Mouse (Mus musculus): ENCODE results near the gene Mybpc1. TPM values are rescaled to one million over a fixed set of nuclear protein-coding genes. Genes with fewer than 3 reads are reported as not detected.

Mybpc1 gene
- polyA plus RNA-seq (2012; rRNA removed), result 0.23 and 0.26 TPM in 2 replicates

GRCm38 (mm10) chr10:88604943-88605342, at the start of gene Mybpc1:
Mybpc1 (minus strand) TSS chr10:88605152.
- 42% methylated on average over 16 of the region's 16 CpGs for WGBS
- Histone ChIP-seq H3K36me3 (ENCODE audit: control insufficient read depth, insufficient read depth, low read length) (no peaks in the 10 kb centered on the region), H3K27ac (ENCODE audit: control insufficient read depth, insufficient read depth, low read length) (no peak within 1 kb of the TSS), H3K4me3 (ENCODE audit: control insufficient read depth, insufficient read depth, low read length) (no peak within 1 kb of the TSS), H3K4me1 (replicated peaks; ENCODE audit: control insufficient read depth, insufficient read depth, low read length) (no peaks in the 10 kb centered on the region), H3K27me3 (ENCODE audit: control insufficient read depth, insufficient read depth, low read length) (no peaks in the 10 kb centered on the region)
- DNase-seq, result no peak
- no peak for TF ChIP-seq CTCF (IDR thresholded peaks at IDR 0.05; ENCODE audit: borderline replicate concordance, control insufficient read depth, extremely low read depth, insufficient read depth, low read length, poor library complexity)
- no peak for TF ChIP-seq POLR2A (IDR thresholded peaks at IDR 0.05; ENCODE audit: control insufficient read depth, extremely low read depth, insufficient read depth, low read length, poor library complexity)

GRCm38 (mm10) chr10:88645448-88645847, 40.5 kb upstream of the Mybpc1 start:
- Histone ChIP-seq H3K27me3 (ENCODE audit: control insufficient read depth, insufficient read depth, low read length) (no peaks in the 10 kb centered on the region), H3K27ac (ENCODE audit: control insufficient read depth, insufficient read depth, low read length) (no peak overlapping the region), H3K4me1 (replicated peaks; ENCODE audit: control insufficient read depth, insufficient read depth, low read length) (no peaks in the 10 kb centered on the region), H3K4me3 (ENCODE audit: control insufficient read depth, insufficient read depth, low read length) (no peak overlapping the region), H3K36me3 (ENCODE audit: control insufficient read depth, insufficient read depth, low read length) (no peaks in the 10 kb centered on the region)
- 47% methylated on average over 5 of the region's 5 CpGs for WGBS
- no peak for TF ChIP-seq POLR2A (IDR thresholded peaks at IDR 0.05; ENCODE audit: control insufficient read depth, extremely low read depth, insufficient read depth, low read length, poor library complexity)
- no peak for TF ChIP-seq CTCF (IDR thresholded peaks at IDR 0.05; ENCODE audit: borderline replicate concordance, control insufficient read depth, extremely low read depth, insufficient read depth, low read length, poor library complexity)
- DNase-seq, result no peak

- no peak overlapping the region for H3K27ac ChIP-seq (ENCODE audit: control insufficient read depth, insufficient read depth, low read length)
- H3K4me1 ChIP-seq (replicated peaks; ENCODE audit: control insufficient read depth, insufficient read depth, low read length), result no peaks in the 10 kb centered on the region
- TF ChIP-seq CTCF (IDR thresholded peaks at IDR 0.05; ENCODE audit: borderline replicate concordance, control insufficient read depth, extremely low read depth, insufficient read depth, low read length, poor library complexity) (no peak), POLR2A (IDR thresholded peaks at IDR 0.05; ENCODE audit: control insufficient read depth, extremely low read depth, insufficient read depth, low read length, poor library complexity) (no peak)
- no peak for DNase-seq
- 47% methylated on average over 10 of the region's 10 CpGs for WGBS
- no peak overlapping the region for H3K4me3 ChIP-seq (ENCODE audit: control insufficient read depth, insufficient read depth, low read length)
- no peaks in the 10 kb centered on the region for H3K36me3 ChIP-seq (ENCODE audit: control insufficient read depth, insufficient read depth, low read length)
- no peaks in the 10 kb centered on the region for H3K27me3 ChIP-seq (ENCODE audit: control insufficient read depth, insufficient read depth, low read length)
Measured at GRCm38 (mm10) chr10:88631330-88631953, 26.5 kb upstream of the Mybpc1 start.

DNA sequence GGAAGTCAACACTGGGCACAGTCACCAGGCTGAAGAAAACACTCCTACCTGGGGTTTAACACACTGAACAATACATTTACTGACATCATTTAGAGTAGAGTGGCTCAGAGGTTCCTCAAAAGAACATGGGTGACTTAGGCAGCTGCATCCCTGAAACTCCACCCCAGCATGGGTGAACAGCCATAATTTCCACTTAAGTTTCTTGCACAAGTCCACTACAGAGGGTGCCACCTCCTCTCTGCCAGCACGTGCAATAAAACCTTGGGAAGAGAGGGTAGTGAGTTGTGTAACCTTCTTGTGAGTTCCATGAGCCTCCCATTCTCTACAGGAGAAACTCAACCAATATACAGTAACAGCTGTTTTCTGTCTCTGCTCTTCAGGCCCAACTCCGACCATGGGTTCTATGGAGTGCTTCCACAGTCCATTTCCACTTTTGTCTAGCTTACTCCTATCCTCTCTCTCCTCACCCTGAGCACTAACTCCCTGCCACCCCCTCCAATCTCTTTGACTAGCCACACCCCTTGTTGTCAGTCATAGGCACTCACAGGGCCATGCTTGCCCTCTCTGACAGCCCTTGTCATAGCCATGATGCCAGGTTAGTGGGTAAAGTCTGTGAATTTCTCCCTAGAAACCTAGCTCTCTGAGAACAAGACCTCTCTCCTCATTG, 25.8 kb upstream of the Mybpc1 start:
- Histone ChIP-seq H3K36me3 (ENCODE audit: control insufficient read depth, insufficient read depth, low read length) (no peaks in the 10 kb centered on the region), H3K4me3 (ENCODE audit: control insufficient read depth, insufficient read depth, low read length) (no peak overlapping the region), H3K27me3 (ENCODE audit: control insufficient read depth, insufficient read depth, low read length) (no peaks in the 10 kb centered on the region), H3K27ac (ENCODE audit: control insufficient read depth, insufficient read depth, low read length) (no peak overlapping the region), H3K4me1 (replicated peaks; ENCODE audit: control insufficient read depth, insufficient read depth, low read length) (no peaks in the 10 kb centered on the region)
- no peak for DNase-seq
- TF ChIP-seq POLR2A (IDR thresholded peaks at IDR 0.05; ENCODE audit: control insufficient read depth, extremely low read depth, insufficient read depth, low read length, poor library complexity) (no peak), CTCF (IDR thresholded peaks at IDR 0.05; ENCODE audit: borderline replicate concordance, control insufficient read depth, extremely low read depth, insufficient read depth, low read length, poor library complexity) (no peak)
- 89% methylated on average over 2 of the region's 2 CpGs for whole genome bisulfite sequencing

DNA sequence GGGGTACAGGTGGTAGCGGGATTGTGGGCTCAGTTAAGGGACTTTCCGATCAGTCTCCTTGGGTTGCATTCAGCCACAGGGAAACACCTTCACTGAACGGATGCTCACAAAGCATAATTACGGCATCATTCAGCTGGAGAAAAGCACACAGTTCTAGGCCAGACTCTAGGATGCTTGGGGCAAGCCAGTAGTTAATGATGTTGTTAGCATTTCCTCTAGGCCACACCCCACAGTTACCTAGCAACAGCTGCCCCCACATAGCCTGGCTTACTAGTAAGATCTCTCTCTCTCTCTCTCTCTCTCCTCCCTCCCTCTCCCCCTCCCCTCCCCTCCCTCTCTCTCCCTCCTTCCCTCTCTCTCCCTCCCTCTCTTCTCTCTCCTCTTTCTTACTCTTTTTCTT, 22.1 kb upstream of the Mybpc1 start:
- Histone ChIP-seq H3K4me1 (replicated peaks; ENCODE audit: control insufficient read depth, insufficient read depth, low read length) (no peaks in the 10 kb centered on the region), H3K36me3 (ENCODE audit: control insufficient read depth, insufficient read depth, low read length) (no peaks in the 10 kb centered on the region), H3K27ac (ENCODE audit: control insufficient read depth, insufficient read depth, low read length) (no peak overlapping the region), H3K4me3 (ENCODE audit: control insufficient read depth, insufficient read depth, low read length) (no peak overlapping the region), H3K27me3 (ENCODE audit: control insufficient read depth, insufficient read depth, low read length) (no peaks in the 10 kb centered on the region)
- no peak for DNase-seq
- 97% methylated on average over 4 of the region's 4 CpGs for WGBS
- TF ChIP-seq CTCF (IDR thresholded peaks at IDR 0.05; ENCODE audit: borderline replicate concordance, control insufficient read depth, extremely low read depth, insufficient read depth, low read length, poor library complexity) (no peak), POLR2A (IDR thresholded peaks at IDR 0.05; ENCODE audit: control insufficient read depth, extremely low read depth, insufficient read depth, low read length, poor library complexity) (no peak)

- TF ChIP-seq CTCF (IDR thresholded peaks at IDR 0.05; ENCODE audit: borderline replicate concordance, control insufficient read depth, extremely low read depth, insufficient read depth, low read length, poor library complexity) (no peak), POLR2A (IDR thresholded peaks at IDR 0.05; ENCODE audit: control insufficient read depth, extremely low read depth, insufficient read depth, low read length, poor library complexity) (no peak)
- WGBS, result 95% methylated on average over 3 of the region's 3 CpGs
- Histone ChIP-seq H3K27ac (ENCODE audit: control insufficient read depth, insufficient read depth, low read length) (no peak overlapping the region), H3K4me3 (ENCODE audit: control insufficient read depth, insufficient read depth, low read length) (no peak overlapping the region), H3K4me1 (replicated peaks; ENCODE audit: control insufficient read depth, insufficient read depth, low read length) (no peaks in the 10 kb centered on the region), H3K36me3 (ENCODE audit: control insufficient read depth, insufficient read depth, low read length) (no peaks in the 10 kb centered on the region), H3K27me3 (ENCODE audit: control insufficient read depth, insufficient read depth, low read length) (no peaks in the 10 kb centered on the region)
- no peak for DNase-seq
Measured at GRCm38 (mm10) chr10:88626176-88626575, 21.2 kb upstream of the Mybpc1 start.

All from thymus, adult 2 months (tissue).